Mouse (Mus musculus): Measurements from ENCODE around the gene Usmg5.
"Not testable (repeated sequence)": the region's sequence is repeated elsewhere in the genome, so short reads cannot be mapped to it uniquely, and the experiment has no call there.

Usmg5 gene

DNA sequence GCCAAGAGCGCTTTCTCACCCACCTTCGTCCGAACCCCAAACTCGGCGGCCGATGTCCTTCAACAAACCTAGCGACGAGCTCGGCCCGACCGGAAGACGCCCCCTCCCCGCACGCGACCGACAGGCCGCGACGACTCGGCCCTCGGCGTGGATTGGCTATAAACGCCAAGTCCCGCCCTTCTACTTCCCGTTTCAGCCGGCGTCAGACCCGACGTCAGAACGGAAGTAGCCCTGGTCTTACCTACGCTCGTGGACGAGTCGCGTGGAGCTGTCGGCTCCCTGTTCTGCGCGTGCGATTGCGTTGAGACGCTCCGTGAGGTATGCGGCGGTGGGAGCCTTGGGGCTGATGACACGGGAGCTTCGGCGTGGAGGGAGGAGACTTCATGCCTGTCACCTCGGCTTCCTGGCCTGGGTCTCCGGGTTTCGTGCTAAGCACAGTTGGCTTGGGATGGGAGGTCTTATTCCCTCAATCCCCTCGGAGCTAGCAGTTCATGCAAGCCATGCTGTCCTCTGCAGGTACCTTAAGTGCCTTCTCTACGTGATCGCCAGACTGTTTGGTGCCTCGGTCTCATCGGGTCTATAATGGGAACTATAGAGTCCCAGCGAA, at the start of gene Usmg5, which contains the start of gene Pdcd11:
TSS of gene Usmg5 (minus strand) at position 98 of the 607 bp plus-strand sequence.
TSS of gene Pdcd11 (plus strand) at position 219 of the 607 bp plus-strand sequence.
- DNase-seq, result peak; percentile 97

- DNase-seq, result not testable (repeated sequence)
Measured at GRCm38 (mm10) chr19:47139611-47140010, 49.2 kb upstream of the Usmg5 start.

GRCm38 (mm10) chr19:47137771-47138421, 47.4 kb upstream of the Usmg5 start, which contains the start of gene Calhm2:
Gene Calhm2, minus strand, starts transcription at chr19:47138294.
- no peak for DNase-seq

GRCm38 (mm10) chr19:47137051-47137581, 46.7 kb upstream of the Usmg5 start:
- DNase-seq, result peak; percentile 27

DNA sequence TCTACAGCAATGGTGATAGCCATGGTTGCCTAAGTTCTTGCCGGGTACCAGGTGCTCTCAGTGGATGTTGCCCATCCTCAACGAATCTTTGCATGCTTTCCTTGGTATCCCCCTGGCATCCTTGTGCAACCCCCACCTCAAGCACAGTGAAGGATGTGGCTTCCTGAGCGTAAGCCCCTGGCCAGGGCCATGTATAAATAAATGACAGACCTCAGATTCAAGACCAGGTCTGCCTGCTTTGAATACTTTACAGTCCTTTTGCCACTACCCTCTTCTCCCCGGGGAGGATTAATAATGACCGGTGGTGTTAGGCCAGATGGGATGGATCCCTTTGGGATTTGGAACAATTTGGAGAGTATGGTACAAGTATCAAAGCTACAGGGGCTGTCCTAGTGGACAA, 45.7 kb upstream of the Usmg5 start:
- no peak for DNase-seq

DNA sequence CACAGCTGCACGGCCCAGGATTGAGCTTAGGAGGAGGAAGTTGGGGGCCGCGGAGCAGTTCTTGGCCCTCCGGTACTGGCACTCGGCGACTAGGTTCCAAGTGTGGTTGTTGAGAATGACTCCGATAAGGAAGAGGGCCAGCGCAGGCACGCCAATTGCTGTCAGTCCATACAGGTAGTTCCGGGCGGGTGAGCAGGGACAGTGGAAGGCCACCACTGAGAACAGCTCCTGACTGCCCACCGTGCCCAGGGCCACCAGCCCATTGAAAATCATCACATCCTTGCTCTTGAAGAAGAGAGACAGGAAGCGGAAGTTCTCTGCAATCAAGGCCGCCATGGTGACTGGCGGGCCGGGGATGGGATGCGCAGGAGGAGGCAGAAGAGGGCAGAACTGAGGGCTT, 45.1 kb upstream of the Usmg5 start:
- DNase-seq, result no peak

DNA sequence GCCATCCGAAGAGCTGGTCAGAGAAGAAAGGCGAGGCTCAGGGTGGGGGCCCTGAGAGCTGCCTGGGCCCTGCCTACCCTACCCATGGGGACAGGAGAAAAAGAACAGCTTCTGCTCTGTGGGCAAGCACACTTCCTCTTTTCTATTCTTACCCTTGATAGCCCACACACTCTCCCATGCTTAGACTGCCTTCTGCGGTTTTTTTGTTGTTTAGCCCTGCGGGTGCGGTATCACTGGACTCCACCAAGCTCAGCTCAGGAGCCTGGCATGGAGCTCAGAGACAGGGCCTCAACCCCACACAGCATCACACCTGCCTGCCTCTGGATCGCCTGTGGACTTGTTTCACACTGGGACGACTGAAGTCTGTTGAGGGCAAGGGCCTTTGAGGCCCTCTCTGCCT, 42.7 kb upstream of the Usmg5 start:
- no peak for DNase-seq

DNA sequence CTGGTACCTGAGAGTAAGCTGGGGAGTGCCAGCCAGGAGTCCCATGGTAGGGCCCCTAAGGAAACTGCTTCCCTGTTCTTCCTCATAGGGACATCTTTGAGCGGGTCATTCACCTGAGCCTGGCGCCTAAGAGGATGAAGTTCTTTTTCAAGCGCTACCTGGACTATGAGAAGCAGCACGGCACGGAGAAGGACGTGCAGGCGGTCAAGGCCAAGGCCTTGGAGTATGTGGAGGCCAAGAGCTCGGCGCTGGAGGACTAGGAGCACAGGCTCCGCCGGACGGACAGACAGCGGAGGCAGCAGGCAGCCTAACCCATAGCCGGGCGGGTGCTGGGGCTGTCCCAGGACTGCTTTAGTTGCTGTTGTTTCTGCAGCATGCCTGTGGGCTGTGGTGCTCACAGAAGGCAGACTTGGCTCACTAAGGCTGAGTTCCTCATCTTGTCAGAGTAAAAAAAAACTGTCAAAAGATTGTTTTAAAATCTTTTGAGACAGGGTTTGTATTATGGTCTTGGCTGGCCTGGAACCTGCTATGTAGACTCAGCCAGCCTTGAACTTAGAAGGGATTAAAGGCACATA, 40.2 kb upstream of the Usmg5 start:
- DNase-seq, result no peak

- DNase-seq, result no peak
Measured at GRCm38 (mm10) chr19:47128835-47129234, 38.4 kb upstream of the Usmg5 start.

GRCm38 (mm10) chr19:47128164-47128563, 37.7 kb upstream of the Usmg5 start:
- DNase-seq, result no peak

DNA sequence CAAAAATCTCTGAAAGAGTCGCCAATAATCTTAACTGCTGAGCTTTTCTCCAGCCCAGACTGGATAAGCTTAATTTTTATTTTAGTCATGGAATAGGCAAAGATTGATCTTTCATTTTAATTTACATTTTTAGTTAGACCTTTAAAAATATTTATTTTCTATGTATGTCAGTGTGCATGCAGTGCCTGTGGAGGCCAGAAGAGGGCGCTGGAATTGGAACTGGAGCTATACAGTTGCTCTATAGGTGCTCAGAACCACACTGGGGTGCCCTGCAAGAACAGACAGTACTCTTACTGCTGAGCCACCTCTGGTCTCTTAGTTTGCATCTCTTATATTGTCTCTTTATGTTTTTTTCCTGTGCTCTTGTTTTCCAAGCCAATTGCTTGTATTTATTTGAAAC, 32.4 kb upstream of the Usmg5 start:
- no peak for DNase-seq

GRCm38 (mm10) chr19:47121054-47121453, 30.6 kb upstream of the Usmg5 start:
- no peak for DNase-seq

- no peak for DNase-seq
Measured at GRCm38 (mm10) chr19:47118634-47119033, 28.2 kb upstream of the Usmg5 start.

GRCm38 (mm10) chr19:47104641-47105271, 14.3 kb upstream of the Usmg5 start:
- DNase-seq, result no peak

GRCm38 (mm10) chr19:47101080-47101479, 10.6 kb upstream of the Usmg5 start:
- no peak for DNase-seq

- no peak for DNase-seq
Measured at GRCm38 (mm10) chr19:47089718-47090525, 525 bp downstream of the Usmg5 start.

GRCm38 (mm10) chr19:47088226-47088625, 2.2 kb downstream of the Usmg5 start:
- no peak for DNase-seq

- DNase-seq, result peak; percentile 81
Measured at GRCm38 (mm10) chr19:47067924-47068611, 22.4 kb downstream of the Usmg5 start.

DNA sequence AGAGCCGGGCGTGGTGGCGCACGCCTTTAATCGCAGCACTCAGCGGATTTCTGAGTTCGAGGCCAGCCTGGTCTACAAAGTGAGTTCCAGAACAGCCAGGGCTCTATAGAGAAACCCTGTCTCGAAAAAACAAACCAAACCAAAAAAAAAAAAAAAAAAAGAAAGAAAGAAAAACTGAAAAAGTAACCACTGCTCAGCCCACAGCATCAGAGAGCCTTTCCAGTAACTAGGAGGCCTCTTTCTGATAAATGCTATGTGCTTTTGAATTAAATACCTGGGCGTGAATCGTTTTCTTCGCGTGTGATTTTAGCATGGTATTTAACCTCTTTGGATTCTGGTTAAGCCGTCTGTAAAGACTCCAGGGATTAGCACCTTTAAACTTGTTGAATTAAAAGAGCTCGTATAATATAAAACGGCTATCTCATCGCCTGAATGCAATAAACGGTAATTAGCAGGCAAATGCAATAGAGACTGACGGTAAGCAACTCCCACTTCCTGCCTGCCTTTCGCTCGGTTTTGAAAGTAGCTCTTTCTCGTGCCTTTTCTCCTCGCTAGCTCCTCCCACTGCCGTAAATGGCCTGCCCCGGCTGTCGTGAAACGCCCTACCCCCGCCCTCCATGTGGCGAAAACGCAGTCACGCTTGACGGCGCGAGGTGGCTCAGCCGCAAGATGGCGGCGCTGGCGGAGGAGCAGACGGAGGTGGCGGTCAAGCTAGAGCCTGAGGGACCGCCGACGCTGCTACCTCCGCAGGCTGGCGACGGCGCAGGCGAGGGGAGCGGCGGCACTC, 23.2 kb downstream of the Usmg5 start, which contains the start of gene Taf5:
TSS of gene Taf5 (plus strand) at position 651 of the 787 bp plus-strand sequence.
- DNase-seq, result peak; percentile 97

GRCm38 (mm10) chr19:47065860-47066259, 24.6 kb downstream of the Usmg5 start:
- no peak for DNase-seq

GRCm38 (mm10) chr19:47057684-47058083, 32.8 kb downstream of the Usmg5 start:
- no peak for DNase-seq

All from cerebellum, adult 9-11 months (tissue).